Mouse (Mus musculus) olfactory bulb, adult 2 months (tissue): ENCODE data around the gene Drg1.

Experiments
- CTCF ChIP-seq: fragments of 200-500 bp; IDR thresholded peaks from 2 replicates; pipeline ENCODE4 v1.5.1; 2012; ENCODE audit warnings: low read depth, mild to moderate bottlenecking, low read length, moderate library complexity; ENCODE audit not compliant: insufficient read depth
- POLR2A ChIP-seq: fragments of 200-500 bp; IDR thresholded peaks from 2 replicates; pipeline ENCODE4 v1.6.1; 2012; ENCODE audit warnings: mild to moderate bottlenecking, low read depth, low read length, moderate library complexity; ENCODE audit not compliant: insufficient read depth

DNA sequence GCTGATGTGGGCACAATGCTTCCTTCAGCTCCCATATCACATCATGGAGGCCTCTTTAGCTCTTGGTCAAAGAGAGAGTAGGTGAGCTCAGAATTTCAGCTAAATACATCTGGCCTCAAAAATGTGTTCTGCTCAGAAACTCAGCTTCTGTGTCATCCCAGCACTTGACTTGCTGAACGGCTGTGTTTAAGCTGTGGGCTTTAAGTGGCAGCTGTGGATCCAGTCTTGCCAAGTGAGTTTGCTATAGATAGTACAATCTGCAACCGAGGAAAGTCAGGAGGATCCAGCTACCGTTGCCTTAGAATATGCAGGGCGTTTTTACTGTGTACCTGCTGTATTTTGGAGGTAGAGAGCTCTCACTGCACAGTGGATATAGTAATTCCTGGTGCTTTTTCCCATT lies 36.2 kb upstream of the Drg1 start:
- no peak for TF ChIP-seq CTCF
- TF ChIP-seq POLR2A = no peak
